Mouse (Mus musculus): Measurements from ENCODE around the gene Cdc25b.

DNA sequence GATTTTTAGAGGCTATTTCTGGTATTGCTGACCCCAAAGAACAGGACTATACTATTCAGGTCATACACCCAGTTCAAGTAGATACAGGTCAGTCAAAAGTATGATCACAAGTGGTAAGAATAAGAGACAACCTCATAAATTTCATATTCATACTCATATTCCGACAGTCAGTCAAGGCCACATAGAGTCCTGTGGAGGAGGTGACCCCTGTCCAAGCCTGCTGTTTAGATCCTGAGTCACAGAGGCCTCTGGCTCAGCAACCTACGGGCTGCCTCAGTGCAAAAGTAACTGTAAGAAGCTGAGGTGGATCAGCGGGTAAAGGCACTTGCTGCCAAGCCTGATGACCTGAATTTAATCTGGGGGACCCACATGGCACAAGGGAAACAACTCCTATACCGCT lies 32.7 kb upstream of the Cdc25b start:
- no peak for TF ChIP-seq POLR2A (IDR thresholded peaks at IDR 0.05; ENCODE audit: low read depth, low read length)
- no peak for TF ChIP-seq CTCF (IDR thresholded peaks at IDR 0.05; ENCODE audit: borderline replicate concordance, insufficient read depth, low read length)
